Mouse (Mus musculus) MEL (cell line): ENCODE data around the gene Ada.

Experiments used
- CHD2 ChIP-seq: IDR thresholded peaks from 2 replicates; pipeline ENCODE4 v1.6.1; 2011; ENCODE audit warnings: low read length, improper control_type of control experiment
- EP300 ChIP-seq, 2 experiments: IDR thresholded peaks; 2 replicates each; pipeline ENCODE4 v1.6.1; 2011; ENCODE audit warnings: improper control_type of control experiment in 2 of 2, low read length in 2 of 2, low read depth in 1 of 2, mild to moderate bottlenecking in 1 of 2
- SMC3 ChIP-seq: IDR thresholded peaks from 2 replicates; pipeline ENCODE4 v1.6.1; 2011; ENCODE audit warnings: low read depth, low read length, improper control_type of control experiment

DNA sequence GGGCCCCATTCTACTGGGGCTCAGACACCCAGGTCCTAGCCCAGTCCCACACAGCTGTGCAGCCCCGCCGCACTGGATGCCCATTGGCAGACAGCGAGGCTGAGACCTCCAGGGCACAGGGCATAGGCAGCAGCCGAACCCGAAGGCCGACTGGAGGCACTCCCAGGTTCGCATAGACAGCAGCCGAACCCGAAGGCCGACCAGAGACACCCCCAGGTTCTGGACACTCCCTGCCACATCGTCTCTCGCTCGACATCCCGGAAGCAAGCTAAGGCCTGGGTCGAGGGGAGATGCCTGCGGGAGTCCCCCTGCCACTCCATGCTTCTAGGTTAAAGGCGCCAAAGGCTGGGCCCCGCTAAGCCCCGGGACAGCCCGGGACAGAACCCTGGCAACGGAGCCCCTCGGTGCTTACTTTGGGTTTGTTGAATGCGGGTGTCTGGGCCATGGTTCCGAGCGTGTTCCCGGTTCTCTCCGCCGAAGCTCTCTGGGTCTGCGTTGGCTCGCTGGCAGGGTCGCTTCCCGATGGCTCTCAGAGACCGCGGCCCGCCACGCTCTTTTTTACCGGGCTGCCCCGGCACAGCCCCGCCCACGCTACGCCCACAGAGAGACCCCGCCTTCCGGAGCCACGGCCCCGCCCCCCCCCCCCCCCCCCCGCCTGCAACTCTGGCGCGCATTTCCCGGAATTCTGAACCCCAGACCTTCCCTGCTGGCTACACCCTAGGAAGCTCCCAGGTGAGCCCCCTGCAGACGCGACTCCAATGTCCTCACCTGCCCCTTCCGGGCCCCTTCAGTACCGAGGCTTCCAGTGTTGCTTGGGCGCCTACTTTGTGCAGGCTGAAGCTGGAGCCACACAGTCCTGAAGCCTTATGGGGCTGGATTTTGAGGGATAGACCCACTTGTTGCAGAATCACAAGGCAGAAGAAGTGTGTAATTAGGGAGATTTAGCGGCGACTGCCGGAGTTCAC lies at the start of gene Ada:
- TF ChIP-seq CHD2 (no peak), SMC3 (no peak), EP300 (IDR thresholded peaks at IDR 0.05; ENCODE audit: low read depth in 1 of 2, low read length in 2 of 2) (no peak)
